Comparison of ENCODE assay signal across 12 mouse cellular contexts in the genomic region with DNA sequence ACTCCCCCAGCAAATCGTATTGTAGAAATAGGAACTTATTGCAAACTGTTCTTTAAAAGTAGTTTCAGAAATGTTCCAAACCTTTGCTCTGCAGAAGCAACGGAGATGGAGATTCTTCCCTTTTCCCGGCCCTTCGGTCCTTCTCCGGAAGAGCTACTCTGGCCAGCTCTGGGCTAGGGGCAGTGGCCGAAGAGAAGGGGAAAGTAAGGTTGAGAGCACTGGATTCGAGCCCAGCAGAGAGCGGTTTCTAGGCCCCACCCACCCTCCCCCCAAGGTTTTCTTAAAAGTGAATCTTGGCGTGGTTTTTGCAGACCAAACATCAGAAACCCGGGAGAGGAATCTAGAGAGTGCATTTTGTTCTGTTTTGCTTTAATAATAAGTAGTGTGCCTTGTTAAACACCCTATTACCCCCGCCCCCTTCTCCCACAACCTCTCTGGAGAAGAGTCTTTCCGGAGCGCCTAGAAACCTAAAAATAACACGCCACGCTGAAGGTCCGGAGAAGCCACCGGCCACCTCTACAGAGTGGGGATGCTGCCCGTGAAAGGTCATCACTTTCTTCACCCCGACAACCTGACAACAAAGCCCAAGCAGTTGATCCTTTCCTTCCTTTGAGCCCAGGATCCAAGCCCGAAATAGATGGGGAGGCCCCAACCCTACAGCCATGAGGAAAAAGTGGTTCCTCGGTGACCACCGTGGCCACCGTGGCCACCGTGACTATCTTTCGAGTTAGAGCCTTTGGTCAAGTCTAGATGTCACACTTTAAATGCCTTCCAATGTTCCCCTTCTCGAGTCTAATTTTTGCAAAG. TPM values are rescaled to one million over a fixed set of nuclear protein-coding genes. Genes with fewer than 3 reads are reported as not detected.
DNase-seq lines count a peak whose midpoint lies in the region; ATAC-seq and TF ChIP-seq lines count a peak whose summit lies in the region.
"Had no signal": no experiment of that assay in that cellular context is flagged by ENCODE, and none has a peak within 500 bp of the region (broad histone marks: within the 10 kb centered on the region; RNA-seq: fewer than 3 reads in every experiment).

No protein-coding gene starts in this region.

- WGBS in forebrain, embryonic 10.5 days: under 1% methylated on average over 26 of the region's 26 CpGs
- 1% methylated on average over 26 of the region's 26 CpGs for WGBS in forebrain, postnatal 0 days
- WGBS in midbrain, embryonic 15.5 days: under 1% methylated on average over 26 of the region's 26 CpGs
- WGBS in midbrain, embryonic 11.5 days: under 1% methylated on average over 26 of the region's 26 CpGs
- 1% methylated on average over 26 of the region's 26 CpGs for WGBS in limb, embryonic 11.5 days
- 7% methylated on average over 26 of the region's 26 CpGs for WGBS in stomach, postnatal 0 days

- peaks cover 100% of the 10 kb centered on the region for H3K27me3 ChIP-seq in forebrain, embryonic 10.5 days (ENCODE audit: poor library complexity, severe bottlenecking)
- peaks cover 84% of the 10 kb centered on the region for H3K27me3 ChIP-seq in forebrain, postnatal 0 days (ENCODE audit: insufficient read depth, low read length)
- peaks cover 90% of the 10 kb centered on the region for H3K27me3 ChIP-seq in midbrain, embryonic 15.5 days (replicated peaks)
- peaks cover 100% of the 10 kb centered on the region for H3K27me3 ChIP-seq in midbrain, embryonic 11.5 days (ENCODE audit: control insufficient read depth, insufficient read depth, low read length)
- peaks cover 25% of the 10 kb centered on the region for H3K27me3 ChIP-seq in limb, embryonic 11.5 days (ENCODE audit: control insufficient read depth, insufficient read depth, low read length)
- peaks cover 20% of the 10 kb centered on the region; the same call in 1 of the 2 replicates for H3K27me3 ChIP-seq in stomach, postnatal 0 days (ENCODE audit: control insufficient read depth, insufficient read depth, low read length)

- H3K27ac ChIP-seq in forebrain, embryonic 10.5 days: no peak overlapping the region
- H3K27ac ChIP-seq in forebrain, postnatal 0 days (ENCODE audit: low read depth, low read length): no peak overlapping the region
- no peak overlapping the region for H3K27ac ChIP-seq in midbrain, embryonic 15.5 days
- H3K27ac ChIP-seq in midbrain, embryonic 11.5 days (ENCODE audit: low read depth, low read length): no peak overlapping the region
- peak overlapping the region; percentile 88 for H3K27ac ChIP-seq in limb, embryonic 11.5 days (replicated peaks; ENCODE audit: low read depth, low read length)
- peak overlapping the region; percentile 70 for H3K27ac ChIP-seq in stomach, postnatal 0 days (replicated peaks)
- H3K27ac ChIP-seq: hindbrain, embryonic 14.5 days had no signal

- peaks cover 21% of the 10 kb centered on the region for H3K4me1 ChIP-seq in forebrain, embryonic 10.5 days
- H3K4me1 ChIP-seq in forebrain, postnatal 0 days (ENCODE audit: insufficient read depth): no peaks in the 10 kb centered on the region
- H3K4me1 ChIP-seq in midbrain, embryonic 15.5 days: peaks cover 9% of the 10 kb centered on the region
- peaks cover 4% of the 10 kb centered on the region; the same call in 1 of the 2 replicates for H3K4me1 ChIP-seq in midbrain, embryonic 11.5 days (ENCODE audit: control insufficient read depth, insufficient read depth, low read length)
- peaks cover 11% of the 10 kb centered on the region; the same call in 1 of the 2 replicates for H3K4me1 ChIP-seq in limb, embryonic 11.5 days (ENCODE audit: control insufficient read depth, insufficient read depth, low read length)
- H3K4me1 ChIP-seq in stomach, postnatal 0 days (replicated peaks; ENCODE audit: control insufficient read depth, insufficient read depth): no peaks in the 10 kb centered on the region

- no peak for TF ChIP-seq CTCF in forebrain, postnatal 0 days (IDR thresholded peaks at IDR 0.05; ENCODE audit: low read depth)
- no peak for TF ChIP-seq CTCF in stomach, postnatal 0 days (IDR thresholded peaks at IDR 0.05; ENCODE audit: low read depth)

- H3K4me2 ChIP-seq in forebrain, postnatal 0 days (ENCODE audit: low read depth): no peak overlapping the region
- no peak overlapping the region for H3K4me2 ChIP-seq in midbrain, embryonic 15.5 days
- H3K4me2 ChIP-seq in midbrain, embryonic 11.5 days: no peak overlapping the region
- peak overlapping the region; percentile 53 for H3K4me2 ChIP-seq in limb, embryonic 11.5 days (ENCODE audit: low read depth, severe bottlenecking)
- peak overlapping the region; percentile 58 for H3K4me2 ChIP-seq in stomach, postnatal 0 days (replicated peaks; ENCODE audit: low read depth)
- H3K4me2 ChIP-seq: hindbrain, embryonic 14.5 days had no signal

- DNase-seq in forebrain, embryonic 10.5 days (ENCODE audit: extremely low spot score, low spot score): peak; percentile 44
- no peak for DNase-seq in forebrain, postnatal 0 days
- DNase-seq in midbrain, embryonic 11.5 days (ENCODE audit: low spot score, missing footprints): no peak
- peak; percentile 58 for DNase-seq in limb, embryonic 11.5 days (ENCODE audit: low spot score)
- peak; percentile 16 for DNase-seq in stomach, postnatal 0 days (ENCODE audit: low spot score)
- no peak for DNase-seq in cerebellum, adult 8-10 months
- no peak for DNase-seq in left cerebral cortex, postnatal 10 days (ENCODE audit: extremely low spot score in 1 of 2, low spot score in 2 of 2)
- DNase-seq: kidney, postnatal 10 days; thymus, postnatal 25 days had no signal

- TF ChIP-seq EP300 in stomach, postnatal 0 days (optimal IDR thresholded peaks at IDR 0.05): no peak

- intact Hi-C loops in left cerebral cortex, postnatal 10 days (cut with DNase I): loop anchor here (5.0 to 10.0 kb wide), 2 partner anchors 448 to 651 kb away; no protein-coding TSS in a partner anchor

- no peaks in the 10 kb centered on the region for H3K9me3 ChIP-seq in forebrain, embryonic 10.5 days
- 0 out of 2 replicates have a peak, but pooled peaks cover 4% of the 10 kb centered on the region for H3K9me3 ChIP-seq in forebrain, postnatal 0 days (ENCODE audit: low read length)
- H3K9me3 ChIP-seq in midbrain, embryonic 15.5 days: no peaks in the 10 kb centered on the region
- no peaks in the 10 kb centered on the region for H3K9me3 ChIP-seq in midbrain, embryonic 11.5 days (ENCODE audit: control insufficient read depth, low read length)
- no peaks in the 10 kb centered on the region for H3K9me3 ChIP-seq in limb, embryonic 11.5 days (ENCODE audit: control insufficient read depth, low read length)
- no peaks in the 10 kb centered on the region for H3K9me3 ChIP-seq in stomach, postnatal 0 days (ENCODE audit: control insufficient read depth, low read length)

- H3K36me3 ChIP-seq in forebrain, embryonic 10.5 days (replicated peaks): no peaks in the 10 kb centered on the region
- no peaks in the 10 kb centered on the region for H3K36me3 ChIP-seq in forebrain, postnatal 0 days (ENCODE audit: insufficient read depth)
- no peaks in the 10 kb centered on the region for H3K36me3 ChIP-seq in midbrain, embryonic 15.5 days (replicated peaks)
- no peaks in the 10 kb centered on the region for H3K36me3 ChIP-seq in midbrain, embryonic 11.5 days (ENCODE audit: control insufficient read depth, insufficient read depth, low read length)
- H3K36me3 ChIP-seq in limb, embryonic 11.5 days (ENCODE audit: control insufficient read depth, insufficient read depth, low read length): no peaks in the 10 kb centered on the region
- no peaks in the 10 kb centered on the region for H3K36me3 ChIP-seq in stomach, postnatal 0 days (ENCODE audit: control insufficient read depth, insufficient read depth, low read length)

- no peak overlapping the region for H3K9ac ChIP-seq in forebrain, postnatal 0 days
- H3K9ac ChIP-seq in midbrain, embryonic 15.5 days: no peak overlapping the region
- H3K9ac ChIP-seq in midbrain, embryonic 11.5 days (ENCODE audit: low read length): no peak overlapping the region
- H3K9ac ChIP-seq in limb, embryonic 11.5 days (ENCODE audit: low read length): peak overlapping the region; percentile 78
- peak overlapping the region; percentile 55 for H3K9ac ChIP-seq in stomach, postnatal 0 days (ENCODE audit: low read length)
- H3K9ac ChIP-seq: hindbrain, embryonic 14.5 days had no signal

- H3K4me3 ChIP-seq in forebrain, embryonic 10.5 days: no peak overlapping the region
- H3K4me3 ChIP-seq in forebrain, postnatal 0 days (ENCODE audit: low read depth, low read length): no peak overlapping the region
- no peak overlapping the region for H3K4me3 ChIP-seq in midbrain, embryonic 15.5 days
- no peak overlapping the region for H3K4me3 ChIP-seq in midbrain, embryonic 11.5 days (ENCODE audit: low read depth, low read length)
- H3K4me3 ChIP-seq in limb, embryonic 11.5 days (ENCODE audit: low read depth, low read length): peak overlapping the region; percentile 32
- H3K4me3 ChIP-seq in stomach, postnatal 0 days (ENCODE audit: low read depth, low read length): peak overlapping the region; percentile 35

- ATAC-seq in forebrain, postnatal 0 days: no peak
- 0 out of 2 replicates have a peak, but pooled peaks have one; percentile 3 for ATAC-seq in midbrain, embryonic 15.5 days (replicated peaks)
- no peak for ATAC-seq in midbrain, embryonic 11.5 days (ENCODE audit: low FRiP score)
- ATAC-seq in limb, embryonic 11.5 days (ENCODE audit: insufficient number of reproducible peaks, low FRiP score, low TSS enrichment, low read depth): no peak
- no peak for ATAC-seq in stomach, postnatal 0 days (ENCODE audit: low FRiP score, low TSS enrichment)

RNA-seq across cellular contexts. Expression of a gene that starts 12.1 kb away (rescaled TPM):
- not detected in 2 replicates for polyA plus RNA-seq in forebrain, embryonic 10.5 days (2016; fragmentation: Nextera tagmentation; extraction: Ambion mirVana)
- total RNA-seq in forebrain, postnatal 0 days (2014; rRNA removed): not detected in 2 replicates
- polyA plus RNA-seq in forebrain, postnatal 0 days (2015; fragmentation: Nextera tagmentation; extraction: Ambion mirVana): not detected in 2 replicates
- polyA plus RNA-seq in midbrain, embryonic 15.5 days (2015; fragmentation: Nextera tagmentation; extraction: Ambion mirVana): not detected in 2 replicates
- polyA plus RNA-seq in midbrain, embryonic 11.5 days (2014; fragmentation: Nextera tagmentation; extraction: Ambion mirVana): not detected in 2 replicates
- 27.3 and 30.3 TPM in 2 replicates for polyA plus RNA-seq in limb, embryonic 11.5 days (2014; fragmentation: Nextera tagmentation; extraction: Ambion mirVana)
- 6.8 and 7.7 TPM in 2 replicates for polyA plus RNA-seq in stomach, postnatal 0 days (2015; fragmentation: Nextera tagmentation; extraction: Ambion mirVana)
- total RNA-seq in left cerebral cortex, postnatal 10 days (2021): not detected
- polyA plus RNA-seq: forebrain, embryonic 16.5 days; hindbrain, embryonic 14.5 days had no signal

Comparison
In these comparisons a context has a peak if more than half of its experiments do, and no peak if none do; other contexts are left out.
1. DNase-seq: peak in forebrain, embryonic 10.5 days (single experiment), limb, embryonic 11.5 days (single experiment) and stomach, postnatal 0 days (single experiment); none in forebrain, postnatal 0 days (single experiment), midbrain, embryonic 11.5 days (single experiment), cerebellum, adult 8-10 months (single experiment) and left cerebral cortex, postnatal 10 days (0 of 2).
2. H3K27ac ChIP-seq: peak in limb, embryonic 11.5 days (single experiment) and stomach, postnatal 0 days (single experiment); none in forebrain, embryonic 10.5 days (single experiment), forebrain, postnatal 0 days (single experiment), midbrain, embryonic 15.5 days (single experiment) and midbrain, embryonic 11.5 days (single experiment).
3. H3K4me3 ChIP-seq: peak in limb, embryonic 11.5 days (single experiment) and stomach, postnatal 0 days (single experiment); none in forebrain, embryonic 10.5 days (single experiment), forebrain, postnatal 0 days (single experiment), midbrain, embryonic 15.5 days (single experiment) and midbrain, embryonic 11.5 days (single experiment).
4. H3K4me2 ChIP-seq: peak in limb, embryonic 11.5 days (single experiment) and stomach, postnatal 0 days (single experiment); none in forebrain, postnatal 0 days (single experiment), midbrain, embryonic 15.5 days (single experiment) and midbrain, embryonic 11.5 days (single experiment).
5. H3K9ac ChIP-seq: peak in limb, embryonic 11.5 days (single experiment) and stomach, postnatal 0 days (single experiment); none in forebrain, postnatal 0 days (single experiment), midbrain, embryonic 15.5 days (single experiment) and midbrain, embryonic 11.5 days (single experiment).